Mouse (Mus musculus) skeletal muscle tissue, adult 2 months (tissue): ENCODE measurements at regions not wholly inside any gene's neighbourhood (a gene's known extent, or its start where the extent isn't known, plus 50 kb on each side); places are given as distances from the start of the nearest gene placed in this dataset.
A peak's percentile ranks its signal among the peaks of the same experiment; 100 is the strongest.

Experiments used
- DNase-seq: peaks from one replicate; pipeline ENCODE4 v3.0.0-alpha.2; 2012; ENCODE audit warnings: low read depth, low spot score

- no peak for DNase-seq
Observed at GRCm38 (mm10) chr10:30132243-30132642, 68.1 kb downstream of the Cenpw start.

- no peak for DNase-seq
Observed at GRCm38 (mm10) chr10:30110341-30110740, 90.0 kb downstream of the Cenpw start.

- no peak for DNase-seq
Observed at GRCm38 (mm10) chr10:30102443-30102842, 97.9 kb downstream of the Cenpw start.

GRCm38 (mm10) chr10:30094603-30095002, 105.8 kb downstream of the Cenpw start:
- no peak for DNase-seq

- no peak for DNase-seq
Observed at GRCm38 (mm10) chr10:30091549-30091948, 108.8 kb downstream of the Cenpw start.

- DNase-seq, result peak; percentile 39
Observed at GRCm38 (mm10) chr10:30089406-30089805, 111.0 kb downstream of the Cenpw start.

GRCm38 (mm10) chr10:30085059-30085458, 115.3 kb downstream of the Cenpw start:
- no peak for DNase-seq

- no peak for DNase-seq
Observed at GRCm38 (mm10) chr10:30066692-30067091, 133.7 kb downstream of the Cenpw start.

GRCm38 (mm10) chr10:30030621-30031020, 169.7 kb downstream of the Cenpw start:
- no peak for DNase-seq

- peak; percentile 13 for DNase-seq
Observed at GRCm38 (mm10) chr10:30002950-30003636, 197.3 kb downstream of the Cenpw start.

GRCm38 (mm10) chr10:30000836-30001235, 199.5 kb downstream of the Cenpw start:
- DNase-seq, result no peak

- no peak for DNase-seq
Observed at GRCm38 (mm10) chr10:29981539-29981938, 218.8 kb downstream of the Cenpw start.
